Mouse (Mus musculus): Measurements from ENCODE around the gene Sh3bp1.

The Sh3bp1 gene

DNA sequence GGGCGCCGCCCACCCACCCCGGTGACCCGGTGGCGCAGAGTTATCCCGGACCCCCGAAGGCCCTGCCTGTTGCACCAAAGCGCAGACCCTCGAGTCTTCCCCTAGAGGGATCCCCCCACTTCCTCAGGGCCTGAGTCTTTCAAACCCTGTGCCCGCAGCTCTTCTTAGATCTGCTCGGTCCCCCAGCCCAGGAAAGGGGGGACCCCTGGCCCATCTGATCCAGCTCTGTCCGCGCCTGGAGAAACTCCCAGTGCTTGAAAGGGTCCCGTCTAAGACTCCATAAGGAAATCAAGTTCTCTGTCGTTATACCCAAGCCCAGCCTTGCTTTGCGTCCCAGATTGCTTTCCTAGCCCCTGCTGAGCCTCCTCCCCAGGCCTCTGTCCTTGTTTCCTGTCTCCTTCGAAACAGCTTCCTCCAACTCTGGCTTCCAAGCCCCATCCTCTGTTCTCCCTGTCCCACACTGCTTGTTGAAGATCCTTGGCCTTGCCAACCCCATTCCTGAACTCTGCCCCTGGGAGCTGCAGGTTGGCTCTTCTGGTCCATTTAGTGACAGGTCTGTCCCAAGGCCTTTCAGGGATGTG, 21.7 kb upstream of the Sh3bp1 start:
- no peak for DNase-seq (ENCODE audit: low spot score)

DNA sequence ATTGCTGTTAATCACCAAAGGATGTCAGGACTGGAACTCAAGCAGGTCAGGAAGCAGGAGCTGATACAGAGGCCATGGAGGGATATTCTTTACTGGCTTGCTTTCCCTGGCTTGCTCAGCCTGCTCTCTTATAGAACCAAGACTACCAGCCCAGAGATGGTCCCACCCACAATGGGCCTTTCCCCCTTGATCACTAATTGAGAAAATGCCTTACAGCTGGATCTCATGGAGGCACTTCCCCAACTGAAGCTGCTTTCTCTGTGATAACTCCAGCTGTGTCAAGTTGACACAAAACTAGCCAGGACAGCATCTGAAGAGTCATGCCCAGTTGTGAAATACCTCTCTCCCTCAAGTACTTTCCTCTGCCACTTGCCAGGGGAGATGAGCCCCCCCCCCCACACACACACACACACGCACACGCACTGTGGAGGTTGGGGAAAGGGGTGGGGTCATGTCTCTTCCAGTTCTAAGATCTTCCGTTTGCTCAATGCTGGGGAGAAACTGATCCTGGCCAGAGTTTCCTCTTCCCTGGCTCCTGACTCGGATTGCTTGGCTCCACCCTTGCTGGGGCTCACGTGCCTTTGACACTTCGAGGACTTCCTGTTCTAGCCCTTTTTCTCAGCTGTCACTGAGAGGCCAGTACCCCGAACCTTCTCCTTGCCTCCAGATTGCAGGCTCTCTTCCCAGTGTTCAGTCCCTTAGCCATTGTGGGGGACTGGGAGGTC, 20.6 kb upstream of the Sh3bp1 start:
- peak; percentile 71 for DNase-seq (ENCODE audit: low spot score)

DNA sequence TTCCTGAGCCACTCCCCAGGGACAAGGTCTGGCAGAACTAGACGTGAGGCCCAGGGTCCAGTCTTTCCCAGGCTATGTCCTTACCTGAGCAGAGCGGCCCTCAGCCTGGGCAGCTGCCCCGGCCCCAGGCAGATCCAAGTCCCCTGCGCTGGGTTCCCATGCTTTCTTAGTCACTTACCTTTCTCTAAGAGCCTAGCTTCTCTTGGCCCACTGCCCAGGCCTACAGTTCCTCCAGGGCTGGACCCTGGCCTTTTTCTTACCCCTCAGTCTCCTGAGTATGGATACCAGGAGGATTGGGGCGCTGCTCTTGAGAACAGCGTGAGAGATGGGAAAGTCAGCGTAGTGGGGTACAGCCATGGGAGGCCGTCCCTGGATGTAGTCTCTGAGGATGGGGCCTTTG, 19.1 kb upstream of the Sh3bp1 start:
- DNase-seq (ENCODE audit: low spot score), result no peak

DNA sequence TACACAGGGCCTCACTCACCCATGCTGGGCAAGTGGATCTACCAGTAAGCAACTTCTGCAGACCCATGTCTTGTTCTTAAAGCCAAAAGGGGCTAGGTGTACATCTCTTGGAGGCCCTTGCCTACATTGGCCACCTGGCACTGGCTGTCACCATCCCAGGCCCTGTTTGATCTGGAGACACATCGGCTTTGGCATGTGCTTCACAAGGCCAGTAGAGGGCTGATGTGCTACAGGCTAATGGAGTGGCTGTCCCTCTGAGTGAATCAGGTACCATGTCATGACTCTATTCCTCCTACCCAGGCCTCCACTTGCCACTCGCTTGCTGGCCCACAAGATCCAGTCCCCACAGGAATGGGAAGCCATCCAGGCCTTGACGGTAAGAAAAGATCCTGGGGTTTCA, 17.7 kb upstream of the Sh3bp1 start:
- no peak for DNase-seq (ENCODE audit: low spot score)

DNA sequence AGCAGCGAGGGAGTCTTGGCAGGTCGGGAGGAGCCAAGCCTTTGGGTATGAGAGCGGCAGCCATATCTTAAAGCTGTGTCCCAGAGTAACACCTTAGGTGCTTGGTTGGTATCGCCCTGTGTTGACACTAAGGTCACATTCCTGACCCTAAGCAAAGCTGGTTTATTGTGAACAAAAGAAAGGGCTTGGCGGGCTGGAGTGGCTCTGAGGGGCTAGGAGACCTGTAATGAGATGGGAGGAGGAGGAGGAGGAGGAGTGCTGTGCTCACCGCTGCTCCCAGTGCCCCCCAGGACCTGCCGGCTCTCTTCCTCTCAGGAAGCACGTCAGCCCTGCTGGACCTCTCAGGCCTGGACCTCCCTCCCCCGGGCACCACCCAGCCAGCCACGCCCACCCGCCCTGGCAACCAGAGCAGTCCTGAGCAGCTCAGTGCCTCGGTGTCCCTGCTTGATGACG, 10.1 kb upstream of the Sh3bp1 start:
- peak; percentile 31 for DNase-seq (ENCODE audit: low spot score)

DNA sequence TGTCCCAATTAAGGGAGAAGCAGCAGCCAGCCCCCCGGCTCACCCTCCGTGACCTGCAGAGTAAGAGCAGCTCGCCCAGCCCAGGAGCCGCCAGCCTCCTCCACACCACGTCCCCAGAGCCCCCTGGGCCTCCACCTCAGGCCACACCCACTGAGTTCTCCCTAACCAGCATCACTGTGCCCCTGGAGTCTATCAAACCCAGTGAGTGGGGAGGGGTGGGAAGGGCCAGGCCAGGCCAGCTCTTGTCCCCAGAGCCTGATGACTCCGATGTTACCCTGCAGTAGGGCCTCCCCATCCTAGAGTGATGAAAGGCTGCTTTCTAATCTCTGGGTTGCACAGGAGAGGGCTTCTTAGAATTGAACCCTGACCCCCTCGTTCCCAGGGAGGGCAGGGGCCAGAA, 7.1 kb upstream of the Sh3bp1 start:
- DNase-seq (ENCODE audit: low spot score), result no peak

DNA sequence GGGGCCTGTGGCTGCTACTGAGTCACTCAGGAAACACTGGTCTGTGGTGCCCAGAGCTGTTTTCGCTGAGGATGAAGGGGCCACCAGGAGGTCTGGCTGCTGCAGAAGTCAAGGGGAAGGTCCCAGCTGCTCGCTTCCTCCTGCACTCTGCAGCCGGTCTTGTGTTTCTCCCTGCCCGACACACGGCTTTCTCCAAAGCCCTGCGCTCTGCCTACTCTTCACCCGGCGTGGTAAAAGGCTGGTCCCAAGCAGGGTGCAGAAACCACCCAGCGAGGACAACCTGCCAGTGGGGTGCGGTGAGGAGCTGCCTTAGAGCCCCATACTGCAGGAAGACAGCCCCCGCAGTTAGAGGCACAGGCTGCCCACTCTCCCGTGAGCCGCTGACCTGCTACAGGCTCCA, 4.8 kb upstream of the Sh3bp1 start:
- no peak for DNase-seq (ENCODE audit: low spot score)

DNA sequence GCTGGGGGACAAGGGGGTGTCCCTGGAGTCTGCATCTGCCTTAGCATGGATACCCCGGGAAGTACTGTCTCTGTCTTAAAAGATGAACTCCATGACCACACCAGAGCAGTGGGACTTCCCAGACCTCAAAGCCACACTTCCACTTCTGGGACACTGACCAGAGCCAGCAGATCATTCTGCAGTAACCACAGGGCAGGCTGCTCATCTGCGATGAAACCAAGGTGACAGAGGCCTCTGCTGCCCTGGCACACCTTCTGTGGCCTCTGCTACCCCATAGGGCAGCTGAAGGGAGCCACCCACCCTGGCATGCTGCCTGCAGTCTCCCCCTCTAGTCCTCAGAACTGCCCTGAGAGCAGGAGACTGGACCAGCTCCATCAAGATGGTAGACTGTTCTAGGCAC, 3.8 kb upstream of the Sh3bp1 start:
- DNase-seq (ENCODE audit: low spot score), result no peak

DNA sequence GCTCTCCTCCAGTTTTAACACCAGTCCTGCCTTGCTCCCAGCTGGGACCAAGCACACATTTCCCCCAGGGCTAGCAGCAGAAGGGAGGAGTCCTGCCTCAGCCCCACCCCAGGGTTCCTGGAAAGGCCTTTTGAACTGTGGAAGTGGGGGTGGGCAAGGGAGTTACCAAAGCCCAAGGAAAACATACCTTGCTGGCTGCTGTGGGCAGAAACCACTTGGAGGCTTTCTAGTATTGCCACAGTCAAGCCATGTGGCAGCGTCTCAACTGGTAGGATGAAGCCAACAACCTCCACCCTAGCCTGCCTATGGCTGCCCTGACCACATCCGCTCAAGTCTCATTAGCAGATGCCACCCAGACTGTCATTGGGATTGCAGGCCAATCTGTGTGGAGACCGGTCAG, 3.4 kb upstream of the Sh3bp1 start:
- peak; percentile 60 for DNase-seq (ENCODE audit: low spot score)

DNA sequence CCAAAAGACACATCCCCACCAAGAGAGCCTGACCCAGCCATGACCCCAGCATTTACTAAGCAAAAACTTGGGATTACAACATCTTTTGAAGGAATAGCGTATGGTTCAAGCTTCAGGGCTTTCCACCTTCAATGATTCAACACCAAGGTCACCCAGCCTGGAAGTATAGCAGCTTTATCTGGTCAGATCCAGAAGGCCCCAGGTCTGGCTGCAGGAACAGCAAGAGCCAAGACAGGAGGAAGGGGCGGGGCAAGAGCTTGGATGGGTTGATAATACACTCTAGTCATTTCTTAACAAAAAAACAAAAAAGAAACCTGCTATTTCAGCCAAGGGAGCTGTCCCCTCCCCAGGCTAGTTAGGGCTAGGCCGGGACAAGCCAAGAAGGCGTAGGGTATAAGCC, 2.1 kb upstream of the Sh3bp1 start:
- DNase-seq (ENCODE audit: low spot score), result no peak

DNA sequence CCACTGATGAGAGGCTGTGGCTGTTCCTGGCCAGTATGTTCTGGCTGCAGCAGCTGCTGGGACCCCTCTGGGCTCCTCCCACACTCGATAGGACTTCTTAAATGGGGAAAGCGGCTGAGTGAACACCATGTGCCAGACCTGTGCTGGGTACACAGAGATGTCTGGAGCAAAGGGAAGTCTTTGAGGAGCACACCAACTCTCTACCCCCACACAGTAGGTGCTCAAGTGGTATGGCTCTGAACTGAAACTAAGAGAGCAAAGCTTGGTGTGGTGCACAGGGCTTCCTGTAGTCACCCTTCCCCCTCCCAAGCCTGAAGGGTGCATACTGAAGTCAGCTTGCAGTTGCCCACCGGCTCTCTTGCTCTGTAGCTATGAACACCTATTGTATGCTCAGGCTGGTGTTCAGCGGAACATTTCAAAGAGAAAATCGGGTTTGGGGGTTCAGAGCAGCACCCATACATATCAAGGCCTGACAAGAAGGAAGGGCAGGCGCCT, 1.0 kb upstream of the Sh3bp1 start:
- no peak for DNase-seq (ENCODE audit: low spot score)

DNA sequence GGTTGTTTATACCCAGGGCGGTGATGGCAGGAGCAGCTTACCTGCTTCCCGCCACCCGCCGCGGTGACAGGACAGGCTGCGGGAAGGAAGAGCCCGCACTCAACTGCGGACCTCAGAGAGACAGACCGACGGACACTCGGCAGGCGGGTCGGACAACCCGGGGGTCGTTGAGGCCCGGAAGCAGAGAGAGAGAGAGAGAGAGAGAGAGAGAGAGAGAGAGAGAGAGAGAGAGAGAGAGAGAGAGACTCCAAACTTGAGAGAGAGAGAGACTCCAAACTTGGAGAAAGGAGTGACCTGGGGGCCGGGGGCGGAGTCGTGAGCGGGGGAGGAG, 194 bp upstream of the Sh3bp1 start, which contains the start of gene Gm49510:
Gene Gm49510, plus strand, starts transcription at position 259 of the 331 bp plus-strand sequence.
- DNase-seq (ENCODE audit: low spot score), result no peak

DNA sequence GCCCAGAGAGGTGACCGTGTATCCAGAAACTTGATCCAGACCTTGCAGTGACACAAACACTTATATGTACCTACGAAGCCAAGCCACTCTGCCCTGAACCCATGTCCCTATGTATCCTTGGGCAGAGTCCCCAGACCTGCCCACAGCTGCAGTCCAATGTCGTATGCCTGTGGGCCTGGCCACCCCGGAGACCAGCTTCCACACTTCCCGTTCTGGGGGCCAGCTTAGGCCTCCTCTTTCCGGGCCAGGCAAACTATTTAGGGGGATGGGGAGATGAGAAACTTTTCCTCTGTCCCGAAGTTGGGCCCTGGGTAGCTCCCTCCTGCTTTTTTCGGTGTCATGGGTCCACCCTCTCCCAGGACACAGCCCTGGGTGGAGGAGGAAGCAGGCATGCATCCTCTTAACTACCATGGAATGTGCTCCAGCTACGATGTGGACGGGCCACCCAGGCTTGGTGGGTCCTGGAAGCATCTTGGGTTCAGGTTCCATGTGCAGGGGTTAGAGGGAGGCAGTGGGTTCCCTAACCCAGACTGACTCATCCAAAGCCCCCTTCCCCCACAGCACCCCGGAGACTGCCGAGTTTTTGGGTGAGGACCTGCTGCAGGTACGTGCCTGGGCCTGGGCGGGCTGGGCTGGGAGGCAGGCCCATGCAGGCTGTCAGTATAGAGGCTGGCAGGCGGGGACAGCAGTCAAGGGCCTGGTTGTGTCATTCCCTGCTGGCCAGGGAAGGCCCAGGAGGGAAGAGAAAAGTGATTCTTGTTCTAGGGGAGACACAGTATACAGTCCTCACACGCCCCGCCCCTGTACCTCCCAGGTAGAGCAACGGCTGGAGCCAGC, 1.2 kb downstream of the Sh3bp1 start:
- DNase-seq (ENCODE audit: low spot score), result no peak

DNA sequence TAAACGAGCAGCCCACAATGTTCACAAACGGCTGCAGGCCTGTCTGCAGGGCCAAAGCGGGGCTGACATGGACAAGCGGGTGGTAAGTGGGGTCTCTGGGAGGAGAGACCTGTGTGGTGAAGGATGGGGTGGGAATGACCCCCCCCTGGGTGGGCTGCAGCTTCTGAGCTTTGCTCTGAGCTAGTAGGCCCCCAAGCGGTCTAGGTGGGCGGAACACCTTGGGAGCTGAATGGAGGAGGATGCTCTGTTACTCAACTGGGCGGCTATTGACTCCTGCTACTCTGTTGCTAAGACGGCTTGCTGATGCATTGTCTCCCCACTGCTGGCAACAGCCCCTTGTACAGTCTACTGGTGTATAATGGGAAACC, 1.8 kb downstream of the Sh3bp1 start:
- no peak for DNase-seq (ENCODE audit: low spot score)

DNA sequence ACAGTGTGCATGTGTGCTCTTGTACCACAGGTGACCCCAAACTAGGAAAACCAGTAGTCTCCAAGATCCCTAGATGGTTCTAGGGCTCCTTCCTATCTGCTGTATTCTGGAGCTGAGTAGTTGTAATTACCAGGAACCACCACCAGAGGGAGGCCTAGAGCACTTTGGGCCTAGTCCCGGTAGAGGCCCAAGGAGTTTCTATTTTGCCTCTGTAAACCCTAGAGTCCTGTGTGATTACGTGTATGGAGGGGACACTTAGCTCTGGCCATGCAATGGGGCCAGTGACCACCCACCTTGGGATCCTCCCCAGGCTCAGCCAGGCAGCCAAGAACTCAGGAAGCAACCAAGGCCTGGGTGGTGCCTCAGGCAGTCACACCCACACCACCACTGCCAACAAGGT, 3.7 kb downstream of the Sh3bp1 start:
- peak; percentile 86 for DNase-seq (ENCODE audit: low spot score)

DNA sequence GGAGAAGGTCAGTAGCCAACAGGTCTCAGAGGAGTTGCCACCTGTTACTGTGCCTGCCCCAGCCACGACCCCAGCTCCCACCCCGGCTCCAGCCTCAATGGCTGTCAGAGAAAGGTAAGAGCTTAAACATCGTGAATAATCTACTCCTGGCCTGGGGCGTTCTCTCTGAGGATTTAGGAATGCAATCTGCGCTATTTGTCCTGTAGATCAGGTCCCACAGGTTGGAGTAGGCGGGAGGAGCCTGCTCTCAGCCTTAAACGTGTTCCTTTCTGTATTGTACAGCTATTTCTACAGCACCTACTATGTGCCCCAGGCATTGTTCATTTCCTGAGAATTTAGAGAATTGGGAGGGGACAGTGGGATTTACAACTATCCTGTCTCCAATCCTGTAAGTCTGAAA, 8.8 kb downstream of the Sh3bp1 start:
- DNase-seq (ENCODE audit: low spot score), result no peak

DNA sequence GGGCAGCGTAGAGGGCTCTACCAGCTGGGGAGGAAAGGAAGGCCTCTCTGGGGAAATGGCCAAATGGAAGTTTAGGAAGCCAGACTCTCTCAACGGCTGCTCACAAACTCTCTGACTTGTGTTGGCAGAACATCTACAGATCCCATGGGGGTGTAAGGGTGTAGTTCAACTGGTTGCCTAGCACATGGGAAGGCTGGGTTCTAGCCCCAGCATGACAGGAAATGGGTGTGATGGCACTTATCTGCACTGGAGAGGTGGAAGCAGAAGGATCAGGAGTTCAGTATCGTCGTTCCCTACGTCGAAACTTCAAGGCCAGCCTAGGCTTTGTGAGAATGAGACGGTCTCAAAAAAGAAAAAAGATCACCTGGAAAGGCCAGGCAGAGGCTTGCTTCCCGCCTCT, 9.4 kb downstream of the Sh3bp1 start:
- no peak for DNase-seq (ENCODE audit: low spot score)

DNA sequence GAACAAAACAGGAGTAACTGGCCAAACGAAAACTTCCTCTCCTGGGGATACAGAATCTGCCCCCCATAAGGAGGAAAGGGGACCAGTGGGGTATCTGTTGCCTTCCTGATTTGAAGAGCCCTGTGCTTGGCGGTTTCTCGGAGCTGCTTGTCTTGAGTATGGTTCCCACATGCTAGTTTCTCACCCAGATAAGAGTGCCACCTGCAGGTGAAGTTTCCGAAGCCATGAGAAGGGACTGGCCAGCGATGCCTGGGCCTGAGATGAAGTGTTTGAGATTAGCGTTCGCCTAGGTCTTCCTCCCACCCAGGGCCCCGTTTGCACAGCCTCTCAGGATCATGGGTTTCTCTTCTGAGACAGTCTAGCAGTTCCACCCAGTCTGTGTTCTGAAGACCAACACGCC, 12.5 kb downstream of the Sh3bp1 start:
- no peak for DNase-seq (ENCODE audit: low spot score)

DNA sequence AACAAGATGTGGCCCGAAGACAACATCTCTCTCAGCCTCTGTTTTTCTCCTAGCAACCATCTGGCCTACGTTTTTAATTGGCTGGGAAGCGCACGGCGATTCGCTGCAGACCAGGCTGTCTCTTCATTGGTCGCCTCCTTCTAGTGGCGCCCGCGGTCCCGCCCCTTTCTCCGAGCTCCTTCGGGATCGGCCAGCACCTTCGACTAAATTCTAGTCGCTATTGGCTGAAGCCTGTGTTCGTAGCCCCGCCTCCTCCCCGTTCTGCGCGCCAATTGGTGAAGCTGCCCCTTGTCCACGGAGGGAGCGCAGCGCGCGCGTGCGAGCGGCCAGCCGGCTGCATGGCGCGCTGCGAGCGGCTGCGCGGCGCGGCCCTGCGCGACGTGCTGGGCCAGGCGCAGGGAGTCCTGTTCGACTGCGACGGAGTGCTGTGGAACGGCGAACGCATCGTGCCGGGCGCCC, 14.1 kb downstream of the Sh3bp1 start, which contains the start of gene Pdxp:
Gene Pdxp, plus strand, starts transcription at position 288 of the 459 bp plus-strand sequence.
- DNase-seq (ENCODE audit: low spot score), result peak; percentile 95

DNA sequence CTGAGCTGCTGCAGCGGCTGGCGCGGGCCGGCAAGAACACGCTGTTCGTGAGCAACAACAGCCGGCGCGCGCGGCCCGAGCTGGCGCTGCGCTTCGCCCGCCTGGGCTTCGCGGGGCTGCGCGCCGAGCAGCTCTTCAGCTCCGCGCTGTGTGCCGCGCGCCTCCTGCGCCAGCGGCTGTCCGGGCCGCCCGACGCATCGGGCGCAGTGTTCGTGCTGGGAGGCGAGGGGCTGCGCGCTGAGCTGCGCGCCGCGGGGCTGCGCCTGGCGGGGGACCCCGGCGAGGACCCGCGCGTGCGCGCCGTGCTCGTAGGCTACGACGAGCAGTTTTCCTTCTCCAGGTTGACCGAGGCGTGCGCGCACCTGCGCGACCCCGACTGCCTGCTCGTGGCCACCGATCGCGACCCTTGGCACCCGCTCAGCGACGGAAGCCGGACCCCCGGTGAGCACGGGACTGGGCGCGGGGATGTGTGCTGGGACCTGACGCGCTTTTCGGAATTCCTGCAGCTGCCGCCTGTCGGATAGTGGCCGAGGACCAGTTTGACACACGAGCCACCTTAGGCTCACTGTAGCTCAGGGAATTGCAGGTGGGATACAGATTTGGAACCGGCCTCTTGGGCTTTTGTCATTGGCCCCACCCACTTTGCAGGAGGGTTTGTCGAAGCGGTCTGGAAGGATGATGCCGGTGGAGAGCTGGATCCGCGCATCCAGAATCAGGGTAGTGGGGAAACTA, 14.7 kb downstream of the Sh3bp1 start:
- DNase-seq (ENCODE audit: low spot score), result no peak

DNA sequence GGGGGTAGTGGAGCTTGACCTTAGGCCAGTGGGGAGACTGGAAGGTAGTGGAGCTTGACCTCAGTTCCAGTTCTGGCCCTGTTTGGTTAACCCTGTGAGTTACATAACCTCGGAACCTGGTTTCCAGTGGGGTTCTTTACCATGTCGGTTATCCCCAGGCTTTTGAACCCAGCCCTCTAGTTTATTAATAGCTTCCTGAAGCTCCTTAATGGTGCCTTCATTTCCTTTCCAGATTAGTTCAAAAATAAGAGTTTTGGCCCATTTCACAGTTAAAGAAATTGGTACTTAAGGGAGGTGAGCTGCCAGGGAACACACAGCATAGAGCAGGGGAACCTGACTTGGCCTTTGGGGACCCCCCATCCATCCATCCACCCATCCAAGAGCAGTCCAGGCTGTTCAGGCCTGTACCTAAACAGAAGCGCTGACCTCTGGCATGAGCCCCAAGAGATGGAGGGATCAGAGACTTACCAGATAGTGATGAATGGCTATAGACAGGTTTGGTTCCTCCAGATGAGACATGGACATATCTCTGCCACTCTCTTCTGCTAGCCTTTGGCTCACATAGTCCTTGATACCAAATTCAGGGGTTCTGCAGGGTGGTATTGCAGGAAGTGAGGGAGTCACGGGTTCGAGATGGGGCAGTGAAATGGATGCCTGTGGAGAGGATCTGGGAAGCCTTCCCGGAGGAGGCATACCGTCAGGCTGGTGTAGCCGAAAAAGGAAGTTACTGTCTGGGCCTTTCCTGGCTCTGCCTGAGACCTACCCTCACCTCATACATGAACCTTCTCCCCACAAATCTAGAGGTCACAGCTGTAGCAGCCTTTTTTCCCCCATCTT, 15.5 kb downstream of the Sh3bp1 start:
- DNase-seq (ENCODE audit: low spot score), result no peak
